Comparison of ENCODE assay signal across 1 mouse cellular context in the genomic region with DNA sequence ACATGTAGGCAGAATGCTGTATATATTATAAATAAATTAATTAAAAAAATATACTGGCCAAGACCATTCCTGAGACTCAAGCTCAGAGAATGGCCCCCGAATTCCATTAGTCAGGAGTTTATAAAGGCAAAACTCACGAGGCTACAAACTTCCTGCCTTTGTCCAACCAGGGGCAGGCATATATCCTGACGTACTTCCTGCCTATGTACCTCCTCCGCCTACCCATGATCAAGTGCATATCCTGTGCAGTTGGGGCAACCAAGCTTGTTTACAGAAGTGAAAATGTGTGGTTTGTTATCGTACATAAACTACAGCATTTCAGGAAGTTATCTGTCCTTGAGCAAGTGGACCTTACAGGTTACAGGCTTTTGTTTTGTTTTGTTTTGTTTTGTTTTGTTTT.
TF ChIP-seq lines count a peak whose summit lies in the region.

No protein-coding gene starts in this region.

TF ChIP-seq in MEL, 35 proteins besides CTCF, POLR2A, EP300 and RAD21 (continued from another document):
- TF ChIP-seq ZNF384 (IDR thresholded peaks at IDR 0.05; ENCODE audit: low read depth, low read length) (0 out of 2 replicates have a peak, but pooled peaks have one; percentile 29), ETS1 (IDR thresholded peaks at IDR 0.05; ENCODE audit: low read depth, low read length) (peak; percentile 80), NELFE (IDR thresholded peaks at IDR 0.05; ENCODE audit: low read depth, low read length) (peak; percentile 95), MAX (IDR thresholded peaks at IDR 0.05; ENCODE audit: low read length) (peak; percentile 93), TCF12 (IDR thresholded peaks at IDR 0.05; ENCODE audit: low read depth, low read length) (peak; percentile 70), SMC3 (IDR thresholded peaks at IDR 0.05; ENCODE audit: low read depth, low read length) (no peak), CHD2 (IDR thresholded peaks at IDR 0.05; ENCODE audit: low read length) (0 out of 2 replicates have a peak, but pooled peaks have one; percentile 14), ZKSCAN1 (IDR thresholded peaks at IDR 0.05; ENCODE audit: low read depth, low read length) (no peak), ELF1 (IDR thresholded peaks at IDR 0.05; ENCODE audit: low read depth, low read length) (peak; percentile 87), BHLHE40 (IDR thresholded peaks at IDR 0.05; ENCODE audit: borderline replicate concordance, low read depth, low read length) (no peak), POLR2AphosphoS5 (IDR thresholded peaks at IDR 0.05; ENCODE audit: borderline replicate concordance, low read depth, low read length) (no peak; the same call in 1 of the 2 replicates), NRF1 (IDR thresholded peaks at IDR 0.05; ENCODE audit: insufficient read depth, low read depth, low read length, poor library complexity, severe bottlenecking) (no peak), JUND (IDR thresholded peaks at IDR 0.05; ENCODE audit: low read depth, low read length) (peak; percentile 70; the same call in 1 of the 2 replicates), MYC (IDR thresholded peaks at IDR 0.05; ENCODE audit: low read depth, low read length) (peak; percentile 99), MAFK (IDR thresholded peaks at IDR 0.05; ENCODE audit: borderline replicate concordance, low read depth, low read length) (peak; percentile 81), GABPA (IDR thresholded peaks at IDR 0.05; ENCODE audit: low read depth, low read length) (no peak), MAZ (IDR thresholded peaks at IDR 0.05; ENCODE audit: low read depth, low read length) (peak; percentile 42; the same call in 1 of the 2 replicates), TBP (IDR thresholded peaks at IDR 0.05; ENCODE audit: low read depth, low read length) (peak; percentile 98), MYB (IDR thresholded peaks at IDR 0.05; ENCODE audit: low read depth, low read length) (no peak), RCOR1 (IDR thresholded peaks at IDR 0.05; ENCODE audit: low read depth, low read length) (peak; percentile 75), KAT2A (conservative IDR thresholded peaks at IDR 0.05; ENCODE audit: low read depth, low read length) (peak; percentile 85)
